Mouse (Mus musculus) embryonic stem cell, embryonic (primary cell): Measurements from ENCODE around the gene Mycn.

Experiments
- CTCF ChIA-PET, 4 experiments: fragments of 300-600 bp in 2 of 4; fragments of 350-600 bp in 2 of 4; sonication (Branson Sonifier 250); formaldehyde crosslinking; loops; one replicate each; lab custom pipeline; 2022; ENCODE audit warnings: inconsistent platforms in 2 of 4; lab: Charles Lee
- POLR2A ChIA-PET, 4 experiments: fragments of 300-600 bp in 2 of 4; fragments of 350-600 bp in 2 of 4; sonication (Branson Sonifier 250); formaldehyde crosslinking; loops; one replicate each; lab custom pipeline; 2022; ENCODE audit warnings: antibody characterized with exemption in 4 of 4, inconsistent platforms in 1 of 4; lab: Charles Lee

The Mycn gene

GRCm38 (mm10) chr12:12941661-12942363 is at the start of gene Mycn:
Gene Mycn (minus strand): TSS chr12:12941914.
- POLR2A ChIA-PET = interaction anchor here (0.6 to 10.9 kb wide), 107 partner anchors 8 to 1141 kb away, joined by 3 to 411 read pairs (median 5); partner anchors contain the start of gene Ddx1 (in 1 of the 4)
- CTCF ChIA-PET = interaction anchor here (0.6 to 2.8 kb wide), 31 partner anchors 11 to 767 kb away, joined by 3 to 27 read pairs (median 4); no protein-coding TSS in a partner anchor

- POLR2A ChIA-PET = interaction anchor here in 3 of 4 experiments (0.6 to 4.2 kb wide), 27 partner anchors 9 to 262 kb away, joined by 3 to 35 read pairs (median 4); partner anchors contain the start of genes Mycn (in 3 of the 3) and Ddx1 (in 1 of the 3)
- CTCF ChIA-PET = interaction anchor here (0.7 to 1.4 kb wide), 8 partner anchors 45 to 595 kb away, joined by 3 to 7 read pairs (median 3); no protein-coding TSS in a partner anchor
Observed at GRCm38 (mm10) chr12:12987376-12987775, 45.7 kb upstream of the Mycn start.

- ChIA-PET CTCF (interaction anchor here (0.6 to 1.4 kb wide), 9 partner anchors 44 to 566 kb away, joined by 3 to 8 read pairs (median 3); no protein-coding TSS in a partner anchor), POLR2A (interaction anchor here in 3 of 4 experiments (0.6 to 4.2 kb wide), 22 partner anchors 9 to 262 kb away, joined by 3 to 35 read pairs (median 4); partner anchors contain the start of genes Mycn (in 3 of the 3) and Ddx1 (in 1 of the 3))
Observed at GRCm38 (mm10) chr12:12986612-12987206, 45.0 kb upstream of the Mycn start.

GRCm38 (mm10) chr12:12983032-12983431 is 41.3 kb upstream of the Mycn start:
- CTCF ChIA-PET = interaction anchor here in 1 of 4 experiments (0.8 kb wide), 1 partner anchor 360 kb away, joined by 3 read pairs; no protein-coding TSS in a partner anchor
- POLR2A ChIA-PET = interaction anchor here in 1 of 4 experiments (1.0 to 1.1 kb wide), 3 partner anchors 41 to 109 kb away, joined by 3 read pairs; partner anchors contain the start of gene Mycn

GRCm38 (mm10) chr12:12975397-12975796 is 33.7 kb upstream of the Mycn start:
- POLR2A ChIA-PET = interaction anchor here in 1 of 4 experiments (0.7 kb wide), 1 partner anchor 521 kb away, joined by 11 read pairs; no protein-coding TSS in a partner anchor
- CTCF ChIA-PET = interaction anchor here in 1 of 4 experiments (0.6 kb wide), 1 partner anchor 353 kb away, joined by 4 read pairs; no protein-coding TSS in a partner anchor

GRCm38 (mm10) chr12:12972756-12973435 is 31.2 kb upstream of the Mycn start:
- CTCF ChIA-PET = interaction anchor here in 1 of 4 experiments (0.6 kb wide), 1 partner anchor 60 kb away, joined by 3 read pairs; no protein-coding TSS in a partner anchor

GRCm38 (mm10) chr12:12967946-12968345 is 26.2 kb upstream of the Mycn start:
- CTCF ChIA-PET = no interaction called here
- POLR2A ChIA-PET = interaction anchor here in 2 of 4 experiments (0.6 to 0.7 kb wide), 2 partner anchors 14 to 294 kb away, joined by 3 to 5 read pairs; no protein-coding TSS in a partner anchor

More at GRCm38 (mm10) chr12:12972756-12973435, 31.2 kb upstream of the Mycn start:
- POLR2A ChIA-PET = interaction anchor here in 1 of 4 experiments (1.3 kb wide), 1 partner anchor 9 kb away, joined by 3 read pairs; no protein-coding TSS in a partner anchor

GRCm38 (mm10) chr12:12964856-12965255 is 23.1 kb upstream of the Mycn start:
- CTCF ChIA-PET = no interaction called here
- POLR2A ChIA-PET = no interaction called here

GRCm38 (mm10) chr12:12947606-12948005 is 5.9 kb upstream of the Mycn start:
- ChIA-PET POLR2A (no interaction called here), CTCF (interaction anchor here in 1 of 4 experiments (0.6 to 0.7 kb wide), 2 partner anchors 15 to 434 kb away, joined by 3 read pairs; no protein-coding TSS in a partner anchor)

GRCm38 (mm10) chr12:12943288-12943687 is 1.6 kb upstream of the Mycn start:
- ChIA-PET POLR2A (interaction anchor here (0.6 to 10.9 kb wide), 32 partner anchors 12 to 665 kb away, joined by 3 to 411 read pairs (median 11); no protein-coding TSS in a partner anchor), CTCF (interaction anchor here in 3 of 4 experiments (0.7 to 2.8 kb wide), 10 partner anchors 44 to 523 kb away, joined by 3 to 27 read pairs (median 7); no protein-coding TSS in a partner anchor)

- ChIA-PET POLR2A (interaction anchor here (0.6 to 10.9 kb wide), 77 partner anchors 11 to 1142 kb away, joined by 3 to 411 read pairs (median 6); partner anchors contain the start of gene Ddx1 (in 1 of the 4)), CTCF (interaction anchor here (0.6 to 2.8 kb wide), 19 partner anchors 16 to 621 kb away, joined by 3 to 27 read pairs (median 4); no protein-coding TSS in a partner anchor)
Observed at GRCm38 (mm10) chr12:12942364-12943050, 793 bp upstream of the Mycn start.

- ChIA-PET POLR2A (interaction anchor here (0.6 to 10.9 kb wide), 97 partner anchors 8 to 1245 kb away, joined by 3 to 411 read pairs (median 5); no protein-coding TSS in a partner anchor), CTCF (interaction anchor here (0.6 to 3.7 kb wide), 23 partner anchors 11 to 766 kb away, joined by 3 to 28 read pairs (median 5); no protein-coding TSS in a partner anchor)
Observed at GRCm38 (mm10) chr12:12941129-12941504, 597 bp downstream of the Mycn start.

GRCm38 (mm10) chr12:12940466-12941128 is 1.1 kb downstream of the Mycn start:
- ChIA-PET POLR2A (interaction anchor here (0.5 to 10.9 kb wide), 86 partner anchors 9 to 1245 kb away, joined by 3 to 411 read pairs (median 5); no protein-coding TSS in a partner anchor), CTCF (interaction anchor here (0.6 to 3.7 kb wide), 18 partner anchors 9 to 520 kb away, joined by 3 to 28 read pairs (median 6); no protein-coding TSS in a partner anchor)

GRCm38 (mm10) chr12:12939581-12940465 is 1.9 kb downstream of the Mycn start:
- CTCF ChIA-PET = interaction anchor here (0.6 to 3.7 kb wide), 25 partner anchors 8 to 519 kb away, joined by 3 to 28 read pairs (median 5); no protein-coding TSS in a partner anchor
- POLR2A ChIA-PET = interaction anchor here (0.5 to 10.9 kb wide), 79 partner anchors 9 to 764 kb away, joined by 3 to 411 read pairs (median 5); no protein-coding TSS in a partner anchor

- POLR2A ChIA-PET = interaction anchor here (0.7 to 10.9 kb wide), 72 partner anchors 8 to 763 kb away, joined by 3 to 411 read pairs (median 5); no protein-coding TSS in a partner anchor
- CTCF ChIA-PET = interaction anchor here (0.5 to 3.7 kb wide), 37 partner anchors 10 to 518 kb away, joined by 3 to 28 read pairs (median 4); no protein-coding TSS in a partner anchor
Observed at GRCm38 (mm10) chr12:12938850-12939249, 2.9 kb downstream of the Mycn start.
